Mouse (Mus musculus) intestine, embryonic 14.5 days (tissue): Measurements from ENCODE around the gene Acot4. TPM values are rescaled to one million over a fixed set of nuclear protein-coding genes. Genes with fewer than 3 reads are reported as not detected.
A peak's percentile ranks its signal among the peaks of the same experiment; 100 is the strongest.
"Not testable (repeated sequence)": the region's sequence is repeated elsewhere in the genome, so short reads cannot be mapped to it uniquely, and the experiment has no call there.

Experiments
- ATAC-seq: fragments of 200-750 bp; cut with Nextera tagmentation; replicated peaks from 2 replicates; pipeline ENCODE4 v1.8.0; 2017; ENCODE audit warnings: low read depth, moderate number of reproducible peaks, moderate TSS enrichment, moderate library complexity; ENCODE audit not compliant: low FRiP score, low TSS enrichment
- DNase-seq: peaks from one replicate; pipeline ENCODE4 v3.0.0-alpha.2; 2018; ENCODE audit warnings: low spot score
- H3K27ac ChIP-seq: fragments of 300-500 bp; sonication (generic); 2 replicates; pipeline ENCODE4 v1.5.1; 2014; ENCODE audit warnings: low read depth, mild to moderate bottlenecking, control low read depth
- H3K27me3 ChIP-seq: fragments of 300-500 bp; sonication (generic); replicated peaks from 2 replicates; pipeline ENCODE4 v1.6.1; 2014; ENCODE audit warnings: low read length, control low read depth; ENCODE audit not compliant: control insufficient read depth, insufficient read depth
- H3K36me3 ChIP-seq: fragments of 300-500 bp; sonication (generic); 2 replicates; pipeline ENCODE4 v1.6.1; 2014; ENCODE audit warnings: low read length, control low read depth; ENCODE audit not compliant: control insufficient read depth, insufficient read depth
- H3K4me1 ChIP-seq: fragments of 300-500 bp; sonication (generic); replicated peaks from 2 replicates; pipeline ENCODE4 v1.6.1; 2014; ENCODE audit warnings: low read length, control low read depth, mixed read lengths; ENCODE audit not compliant: control insufficient read depth, insufficient read depth
- H3K4me2 ChIP-seq: fragments of 300-500 bp; sonication (generic); 2 replicates; pipeline ENCODE4 v1.6.1; 2014; ENCODE audit warnings: low read length
- H3K4me3 ChIP-seq: fragments of 300-500 bp; sonication (generic); 2 replicates; pipeline ENCODE4 v1.5.1; 2014; ENCODE audit warnings: low read depth, low read length, control low read depth, mixed read lengths
- H3K9ac ChIP-seq: fragments of 300-500 bp; sonication (generic); 2 replicates; pipeline ENCODE4 v1.6.1; 2014; ENCODE audit warnings: mild to moderate bottlenecking, low read length
- H3K9me3 ChIP-seq: fragments of 300-500 bp; sonication (generic); 2 replicates; pipeline ENCODE4 v1.6.1; 2016; ENCODE audit warnings: low read length, control low read depth; ENCODE audit not compliant: control insufficient read depth
- WGBS: fragments of 180-500 bp; shearing (Covaris S2); extraction: QIAGEN DNeasy Blood & Tissue Kit; methylation state at CpG from one replicate; pipeline ENCODE4 v1.1.7; 2014; 5-methylcytosine and 5-hydroxymethylcytosine counted together
- polyA plus RNA-seq: library from polyadenylated mRNA; unstranded; fragments of >200 nt; fragmentation: Nextera tagmentation; extraction: Ambion mirVana; gene quantifications from 2 replicates; pipeline ENCODE4 v1.2.1, GENCODE M21; 2014

The Acot4 gene
- polyA plus RNA-seq, 1 experiment from 2014 or later: 2.2 TPM

- Histone ChIP-seq H3K9me3 (no peaks in the 10 kb centered on the region), H3K4me3 (no peak overlapping the region), H3K4me2 (no peak overlapping the region), H3K4me1 (no peaks in the 10 kb centered on the region), H3K36me3 (no peaks in the 10 kb centered on the region), H3K27ac (no peak overlapping the region), H3K27me3 (no peaks in the 10 kb centered on the region), H3K9ac (no peak overlapping the region)
- ATAC-seq (no peak), DNase-seq (peak; percentile 29)
- WGBS: 29% methylated on average over 2 of the region's 2 CpGs
These were observed 22.8 kb downstream of the Acot4 start for GRCm38 (mm10) chr12:84060946-84061345.

GRCm38 (mm10) chr12:84062336-84062735 lies 24.2 kb downstream of the Acot4 start:
- Histone ChIP-seq H3K27me3 (no peaks in the 10 kb centered on the region), H3K36me3 (no peaks in the 10 kb centered on the region), H3K9me3 (no peaks in the 10 kb centered on the region), H3K9ac (no peak overlapping the region), H3K4me2 (no peak overlapping the region), H3K4me1 (no peaks in the 10 kb centered on the region), H3K27ac (no peak overlapping the region), H3K4me3 (no peak overlapping the region)
- WGBS: 91% methylated on average over 20 of the region's 20 CpGs
- ATAC-seq (no peak), DNase-seq (peak; percentile 48)

GRCm38 (mm10) chr12:84063228-84063627 lies 25.0 kb downstream of the Acot4 start:
- Histone ChIP-seq H3K9me3 (no peaks in the 10 kb centered on the region), H3K27me3 (peaks cover 5% of the 10 kb centered on the region), H3K4me1 (no peaks in the 10 kb centered on the region), H3K27ac (no peak overlapping the region), H3K9ac (no peak overlapping the region), H3K4me3 (no peak overlapping the region), H3K36me3 (no peaks in the 10 kb centered on the region), H3K4me2 (no peak overlapping the region)
- ATAC-seq (no peak), DNase-seq (peak; percentile 55)
- 76% methylated on average over 5 of the region's 5 CpGs for WGBS

GRCm38 (mm10) chr12:84063833-84064232 lies 25.7 kb downstream of the Acot4 start:
- no peak overlapping the region for H3K4me3 ChIP-seq
- no peaks in the 10 kb centered on the region for H3K9me3 ChIP-seq
- ATAC-seq: no peak
- no peak overlapping the region for H3K27ac ChIP-seq
- H3K9ac ChIP-seq: no peak overlapping the region
- no peaks in the 10 kb centered on the region for H3K36me3 ChIP-seq
- H3K4me2 ChIP-seq: no peak overlapping the region
- WGBS: 67% methylated on average over 2 of the region's 2 CpGs
- no peaks in the 10 kb centered on the region for H3K4me1 ChIP-seq
- no peak for DNase-seq
- peaks cover 11% of the 10 kb centered on the region for H3K27me3 ChIP-seq

GRCm38 (mm10) chr12:84064621-84065020 lies 26.4 kb downstream of the Acot4 start:
- Histone ChIP-seq H3K9me3 (no peaks in the 10 kb centered on the region), H3K4me3 (no peak overlapping the region), H3K36me3 (no peaks in the 10 kb centered on the region), H3K27me3 (peaks cover 17% of the 10 kb centered on the region), H3K27ac (no peak overlapping the region), H3K4me1 (no peaks in the 10 kb centered on the region), H3K4me2 (no peak overlapping the region), H3K9ac (no peak overlapping the region)
- DNase-seq (peak; percentile 40), ATAC-seq (no peak)
- 70% methylated on average over 8 of the region's 8 CpGs for WGBS

GRCm38 (mm10) chr12:84067752-84068151 lies 29.6 kb downstream of the Acot4 start:
- Histone ChIP-seq H3K36me3 (no peaks in the 10 kb centered on the region), H3K27ac (no peak overlapping the region), H3K4me1 (no peaks in the 10 kb centered on the region), H3K4me2 (no peak overlapping the region), H3K4me3 (no peak overlapping the region), H3K9ac (no peak overlapping the region), H3K9me3 (no peaks in the 10 kb centered on the region), H3K27me3 (peaks cover 28% of the 10 kb centered on the region)
- no peak for ATAC-seq
- peak; percentile 41 for DNase-seq
- 71% methylated on average over 4 of the region's 4 CpGs for WGBS

GRCm38 (mm10) chr12:84068296-84068695 lies 30.1 kb downstream of the Acot4 start:
- no peak for ATAC-seq
- Histone ChIP-seq H3K27me3 (peaks cover 28% of the 10 kb centered on the region), H3K4me1 (no peaks in the 10 kb centered on the region), H3K9me3 (no peaks in the 10 kb centered on the region), H3K27ac (no peak overlapping the region), H3K4me2 (no peak overlapping the region), H3K9ac (no peak overlapping the region), H3K4me3 (no peak overlapping the region), H3K36me3 (no peaks in the 10 kb centered on the region)
- WGBS: 71% methylated on average over 8 of the region's 8 CpGs
- no peak for DNase-seq

- 51% methylated on average over 9 of the region's 9 CpGs for WGBS
These were observed 30.8 kb downstream of the Acot4 start, which contains the start of gene Acot5 for GRCm38 (mm10) chr12:84068986-84069385. Acot5 (plus strand) TSS chr12:84069325.

GRCm38 (mm10) chr12:84069582-84069981 lies 31.4 kb downstream of the Acot4 start:
- WGBS: under 1% methylated on average over 37 of the region's 52 CpGs
- peak; percentile 56 for DNase-seq
- Histone ChIP-seq H3K27me3 (peaks cover 28% of the 10 kb centered on the region), H3K4me2 (peak overlapping the region; percentile 57), H3K4me3 (peak overlapping the region; percentile 33)
- H3K27ac ChIP-seq, ATAC-seq, H3K4me1 ChIP-seq, H3K9me3 ChIP-seq, H3K36me3 ChIP-seq, H3K9ac ChIP-seq: not testable (repeated sequence)

More at GRCm38 (mm10) chr12:84068986-84069385, 30.8 kb downstream of the Acot4 start, which contains the start of gene Acot5:
- no peaks in the 10 kb centered on the region for H3K9me3 ChIP-seq
- H3K4me2 ChIP-seq: peak within 1 kb of the TSS; percentile 57
- ATAC-seq: no peak
- H3K4me3 ChIP-seq: peak within 1 kb of the TSS; percentile 33
- H3K4me1 ChIP-seq: no peaks in the 10 kb centered on the region
- H3K27me3 ChIP-seq: peaks cover 28% of the 10 kb centered on the region
- no peaks in the 10 kb centered on the region for H3K36me3 ChIP-seq
- no peak within 1 kb of the TSS for H3K9ac ChIP-seq
- no peak within 1 kb of the TSS for H3K27ac ChIP-seq
- DNase-seq: no peak
